Mouse (Mus musculus) cerebellum, adult 2 months (tissue): ENCODE results near the gene 4931409K22Rik.

Source experiments
- CTCF ChIP-seq: fragments of 200-500 bp; IDR thresholded peaks from 2 replicates; pipeline ENCODE4 v1.5.1; 2011; ENCODE audit warnings: low read depth, mild to moderate bottlenecking, control low read depth, low read length, moderate library complexity, borderline replicate concordance; ENCODE audit not compliant: insufficient read depth
- POLR2A ChIP-seq: fragments of 200-500 bp; IDR thresholded peaks from 2 replicates; pipeline ENCODE4 v1.6.1; 2011; ENCODE audit warnings: low read length, control low read depth, borderline replicate concordance; ENCODE audit not compliant: insufficient read depth

DNA sequence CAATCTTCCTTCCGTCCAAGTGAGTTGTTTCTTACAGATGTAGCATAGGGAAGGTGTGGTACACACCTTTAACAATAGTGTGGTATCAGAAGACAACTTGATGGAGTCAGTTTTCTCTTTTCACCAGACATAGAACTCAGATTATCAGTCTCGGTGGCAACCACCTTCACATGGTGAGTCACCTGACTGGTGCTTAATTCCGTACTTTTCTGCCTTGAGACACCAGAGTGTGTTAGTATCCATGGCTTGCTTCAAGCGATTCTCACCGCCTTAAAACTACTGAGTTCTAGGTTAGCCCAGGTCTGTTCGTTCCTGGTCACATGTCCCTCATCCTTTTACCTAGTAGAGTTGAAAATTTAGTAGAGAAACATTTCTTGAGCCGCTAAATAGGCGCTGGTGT, 29.5 kb upstream of the 4931409K22Rik start:
- no peak for TF ChIP-seq CTCF
- TF ChIP-seq POLR2A = no peak
